Mouse (Mus musculus): ENCODE data around the gene Serinc5.

Gene Serinc5

DNA sequence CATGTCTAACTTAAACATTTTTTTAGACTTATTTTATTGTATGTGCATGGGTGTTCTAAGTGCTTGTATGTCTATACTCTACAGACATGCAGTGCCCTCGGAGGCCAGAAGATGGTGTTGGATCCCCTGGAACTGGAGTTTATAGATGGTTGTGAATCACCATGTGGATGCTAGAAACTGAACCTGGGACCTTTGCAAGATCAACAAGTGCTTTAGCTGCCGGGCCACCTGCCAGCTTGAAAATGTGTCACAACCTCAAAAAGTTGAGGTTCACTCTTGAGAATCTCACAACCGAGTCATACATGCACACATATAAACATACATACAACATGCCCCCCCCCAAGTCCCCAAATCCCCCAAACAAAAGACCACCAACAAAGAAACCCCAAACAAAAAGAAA lies 129.0 kb downstream of the Serinc5 start:
- in situ Hi-C loops (cut with MboI, MseI): loop anchor here (5.0 to 25.0 kb wide), 2 partner anchors 163 to 828 kb away; partner anchors contain the start of gene Spz1

DNA sequence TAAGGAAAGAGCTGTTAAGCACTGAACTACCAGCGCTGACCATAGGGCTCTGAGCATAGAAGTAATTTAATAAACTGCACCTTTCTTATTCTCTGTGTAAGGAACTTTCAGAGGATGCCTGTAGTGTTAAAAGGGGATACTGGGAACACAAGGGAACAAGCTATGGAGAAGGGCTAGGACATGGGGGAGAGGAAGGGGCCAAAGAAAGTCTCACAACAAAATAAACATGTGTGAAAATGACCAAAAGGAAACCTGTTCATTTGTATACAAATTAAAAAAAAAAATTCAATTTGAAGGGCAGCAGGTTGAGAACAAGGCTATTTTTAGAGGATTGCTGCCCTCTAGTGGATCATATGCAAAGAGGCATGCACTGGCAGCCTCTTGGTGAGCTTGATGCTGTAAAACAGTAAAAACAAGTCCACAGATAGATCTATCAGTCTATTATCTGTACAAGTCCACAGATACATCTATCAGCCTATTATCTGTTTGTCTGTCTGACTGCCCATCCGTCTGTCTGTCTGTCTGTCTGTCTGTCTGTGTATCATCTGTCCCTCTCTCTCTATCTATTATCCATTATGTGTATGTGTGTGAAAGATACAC lies 129.9 kb downstream of the Serinc5 start:
- in situ Hi-C loops (cut with MboI, MseI): loop anchor here (5.0 to 25.0 kb wide), 2 partner anchors 163 to 828 kb away; partner anchors contain the start of gene Spz1

DNA sequence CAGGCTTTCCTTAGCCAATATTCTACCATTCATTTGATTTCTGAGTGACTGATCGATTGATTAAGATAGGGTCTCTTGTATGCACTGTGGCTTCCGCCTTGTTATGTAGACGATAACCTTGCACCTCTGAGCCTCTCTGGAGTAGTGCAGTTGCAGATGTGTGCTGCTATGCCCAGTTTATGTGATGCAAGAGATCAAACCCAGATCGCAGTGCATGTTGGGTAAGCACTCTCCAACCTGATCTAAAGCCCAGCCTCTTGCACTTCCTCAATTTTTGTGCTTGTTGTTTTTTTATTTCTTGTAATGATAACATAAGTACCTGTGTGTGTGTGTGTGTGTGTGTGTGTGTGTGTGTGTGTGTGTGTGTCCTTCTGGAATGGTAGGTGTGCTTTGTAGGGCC lies 132.0 kb downstream of the Serinc5 start:
- in situ Hi-C loops (cut with MboI, MseI): loop anchor here (5.0 to 25.0 kb wide), 2 partner anchors 166 to 831 kb away; partner anchors contain the start of gene Spz1

DNA sequence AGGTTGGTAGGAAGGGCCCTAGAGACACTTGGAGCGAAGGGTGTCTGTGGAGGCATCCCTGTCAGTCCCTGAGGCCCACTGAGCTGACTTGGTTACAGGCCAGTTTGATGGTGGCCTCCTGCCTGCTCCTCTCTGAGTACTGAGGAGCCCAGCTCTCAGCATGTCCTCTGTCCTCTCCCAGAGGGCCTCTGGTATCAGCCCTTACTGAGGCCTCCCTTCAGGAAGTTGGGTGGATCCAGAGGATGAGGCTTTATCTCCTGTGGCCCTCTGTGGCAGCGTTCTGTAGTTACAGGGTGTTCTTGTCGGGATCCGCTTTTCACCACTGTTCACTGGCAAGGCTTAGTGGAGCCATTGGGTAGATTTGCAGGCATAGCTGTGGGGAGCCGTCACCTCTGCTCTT lies 132.4 kb downstream of the Serinc5 start:
- in situ Hi-C loops (cut with MboI, MseI): loop anchor here (5.0 to 25.0 kb wide), 2 partner anchors 166 to 831 kb away; partner anchors contain the start of gene Spz1

DNA sequence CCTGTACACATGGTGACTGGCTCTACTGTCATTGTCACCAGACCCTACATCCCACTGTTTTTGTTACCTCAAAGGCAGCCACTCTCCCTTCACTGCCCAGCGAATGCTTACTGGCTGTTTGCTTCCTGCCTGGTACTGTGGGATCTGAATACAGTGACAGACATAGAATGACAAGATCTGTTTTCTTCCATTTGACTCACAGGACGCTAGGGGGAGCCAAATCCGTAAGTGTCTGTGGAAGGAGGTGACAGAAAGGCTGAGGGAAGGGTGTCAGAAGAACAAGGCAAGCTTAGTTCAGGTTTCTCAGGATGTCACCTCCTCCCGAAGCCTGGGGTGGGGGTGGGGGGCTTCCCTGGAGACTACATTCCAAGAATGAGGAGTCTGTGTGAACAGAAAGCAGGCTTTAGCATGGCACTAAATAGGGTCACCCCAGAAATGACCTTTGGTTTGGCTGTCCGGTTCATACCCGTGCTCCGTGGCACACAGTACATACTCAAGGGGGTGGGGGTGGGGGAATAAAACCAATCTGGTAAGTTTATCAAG lies 140.2 kb downstream of the Serinc5 start:
- in situ Hi-C loops (cut with MboI, MseI): loop anchor here (5.0 kb wide), 2 partner anchors 91 to 496 kb away; partner anchors contain the start of gene Mtx3

DNA sequence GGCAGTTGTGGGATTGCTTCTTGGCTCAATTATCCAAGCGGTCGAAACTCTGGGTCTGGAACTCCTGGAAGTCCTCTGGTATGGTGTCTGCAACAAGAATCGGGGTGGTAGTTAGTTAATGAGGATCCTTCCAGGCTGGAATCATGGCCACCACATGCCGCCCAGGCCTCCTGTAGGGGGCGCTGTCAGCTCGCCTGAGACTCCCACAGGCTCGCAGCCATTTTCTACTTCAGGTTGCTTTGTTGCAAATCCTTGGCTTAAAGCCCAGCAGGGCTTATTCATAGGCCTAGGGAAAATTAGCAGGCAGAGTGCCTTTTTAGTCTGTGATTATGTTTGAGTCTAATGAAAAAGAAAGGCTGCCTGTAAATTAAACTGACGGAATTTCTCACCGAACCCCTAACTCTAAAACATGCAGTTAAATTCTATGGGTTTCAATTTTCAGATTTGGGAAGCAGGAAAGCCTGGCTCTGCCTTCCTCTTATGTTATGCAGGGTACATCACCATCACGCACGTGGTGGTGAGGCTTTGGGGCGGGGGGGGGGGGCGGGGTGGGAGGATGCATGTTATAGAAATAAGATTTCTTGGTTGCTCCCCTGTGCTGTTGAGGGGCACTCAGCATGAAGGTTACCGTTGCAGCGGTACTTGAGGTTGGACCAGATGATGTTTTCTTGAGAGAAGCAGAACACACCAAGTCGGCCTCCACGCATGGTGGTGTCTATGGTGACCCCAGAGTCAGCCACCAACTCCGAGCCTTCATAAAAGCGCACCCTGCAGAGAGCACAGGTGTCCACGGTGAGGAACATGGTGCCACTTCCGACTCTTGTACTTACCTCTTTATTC lies 141.1 kb downstream of the Serinc5 start:
- in situ Hi-C loops (cut with MboI, MseI): loop anchor here (5.0 kb wide), 2 partner anchors 90 to 495 kb away; partner anchors contain the start of gene Mtx3

- in situ Hi-C loops (cut with MboI, MseI): loop anchor here (5.0 kb wide), 2 partner anchors 89 to 494 kb away; partner anchors contain the start of gene Mtx3
These were observed 142.8 kb downstream of the Serinc5 start for GRCm38 (mm10) chr13:92753676-92754075.

DNA sequence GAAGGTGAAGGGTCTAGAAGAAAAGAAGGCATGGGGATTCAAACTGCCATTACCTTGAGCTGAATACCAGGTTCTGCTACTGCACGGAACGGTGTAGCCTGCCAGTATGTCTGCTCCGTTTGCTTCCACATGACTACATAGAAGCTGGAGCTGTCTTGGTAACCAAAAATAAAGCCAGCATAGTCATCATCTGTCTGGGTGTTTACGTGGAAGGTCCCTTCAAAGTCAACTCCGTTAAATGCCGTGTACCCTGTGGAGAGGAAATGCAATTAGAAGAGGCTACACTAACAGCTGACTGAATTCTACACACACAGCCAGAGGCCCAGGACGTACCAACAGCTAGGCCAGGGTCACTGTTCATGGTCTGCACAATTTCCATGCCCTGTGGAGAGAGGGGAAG lies 144.1 kb downstream of the Serinc5 start:
- in situ Hi-C loops (cut with MboI, MseI): no loop called here

GRCm38 (mm10) chr13:92757972-92758585 lies 147.2 kb downstream of the Serinc5 start:
- in situ Hi-C loops (cut with MboI, MseI): no loop called here

GRCm38 (mm10) chr13:92759096-92759495 lies 148.2 kb downstream of the Serinc5 start:
- in situ Hi-C loops (cut with MboI, MseI): no loop called here

GRCm38 (mm10) chr13:92760519-92760918 lies 149.6 kb downstream of the Serinc5 start:
- in situ Hi-C loops (cut with MboI, MseI): no loop called here
